Mouse (Mus musculus): ENCODE measurements around the gene Acsf3. TPM values are rescaled to one million over a fixed set of nuclear protein-coding genes. Genes with fewer than 3 reads are reported as not detected.

Gene Acsf3
- polyA plus RNA-seq, 1 experiment from 2014 or later = 22.7 TPM

- Histone ChIP-seq H3K4me1 (ENCODE audit: insufficient read depth, low read length) (no peaks in the 10 kb centered on the region), H3K36me3 (ENCODE audit: insufficient read depth, low read length) (no peaks in the 10 kb centered on the region)
These were observed 16.7 kb upstream of the Acsf3 start for GRCm38 (mm10) chr8:122758597-122758996.

GRCm38 (mm10) chr8:122760116-122760515 is 15.2 kb upstream of the Acsf3 start:
- no peak for ATAC-seq (ENCODE audit: low FRiP score, low TSS enrichment)
- Histone ChIP-seq H3K4me1 (ENCODE audit: insufficient read depth, low read length) (no peaks in the 10 kb centered on the region), H3K9me3 (ENCODE audit: low read length) (no peaks in the 10 kb centered on the region), H3K27ac (ENCODE audit: low read length) (no peak overlapping the region), H3K27me3 (ENCODE audit: insufficient read depth, low read length) (no peaks in the 10 kb centered on the region), H3K9ac (replicated peaks; ENCODE audit: low read length) (no peak overlapping the region), H3K36me3 (ENCODE audit: insufficient read depth, low read length) (no peaks in the 10 kb centered on the region), H3K4me2 (replicated peaks; ENCODE audit: low read depth, low read length) (no peak overlapping the region), H3K4me3 (ENCODE audit: low read length) (no peak overlapping the region)
- 81% methylated on average over 7 of the region's 7 CpGs for WGBS

More at GRCm38 (mm10) chr8:122758597-122758996, 16.7 kb upstream of the Acsf3 start:
- Histone ChIP-seq H3K9ac (replicated peaks; ENCODE audit: low read length) (no peak overlapping the region), H3K27ac (ENCODE audit: low read length) (no peak overlapping the region), H3K4me3 (ENCODE audit: low read length) (no peak overlapping the region), H3K9me3 (ENCODE audit: low read length) (no peaks in the 10 kb centered on the region), H3K4me2 (replicated peaks; ENCODE audit: low read depth, low read length) (no peak overlapping the region), H3K27me3 (ENCODE audit: insufficient read depth, low read length) (no peaks in the 10 kb centered on the region)
- ATAC-seq (ENCODE audit: low FRiP score, low TSS enrichment) = no peak

GRCm38 (mm10) chr8:122761109-122761508 is 14.2 kb upstream of the Acsf3 start:
- WGBS = 58% methylated on average over 6 of the region's 6 CpGs
- ATAC-seq (ENCODE audit: low FRiP score, low TSS enrichment) = no peak
- Histone ChIP-seq H3K4me2 (replicated peaks; ENCODE audit: low read depth, low read length) (no peak overlapping the region), H3K9ac (replicated peaks; ENCODE audit: low read length) (no peak overlapping the region), H3K4me3 (ENCODE audit: low read length) (no peak overlapping the region), H3K36me3 (ENCODE audit: insufficient read depth, low read length) (no peaks in the 10 kb centered on the region), H3K4me1 (ENCODE audit: insufficient read depth, low read length) (no peaks in the 10 kb centered on the region), H3K27ac (ENCODE audit: low read length) (no peak overlapping the region), H3K9me3 (ENCODE audit: low read length) (no peaks in the 10 kb centered on the region), H3K27me3 (ENCODE audit: insufficient read depth, low read length) (no peaks in the 10 kb centered on the region)

DNA sequence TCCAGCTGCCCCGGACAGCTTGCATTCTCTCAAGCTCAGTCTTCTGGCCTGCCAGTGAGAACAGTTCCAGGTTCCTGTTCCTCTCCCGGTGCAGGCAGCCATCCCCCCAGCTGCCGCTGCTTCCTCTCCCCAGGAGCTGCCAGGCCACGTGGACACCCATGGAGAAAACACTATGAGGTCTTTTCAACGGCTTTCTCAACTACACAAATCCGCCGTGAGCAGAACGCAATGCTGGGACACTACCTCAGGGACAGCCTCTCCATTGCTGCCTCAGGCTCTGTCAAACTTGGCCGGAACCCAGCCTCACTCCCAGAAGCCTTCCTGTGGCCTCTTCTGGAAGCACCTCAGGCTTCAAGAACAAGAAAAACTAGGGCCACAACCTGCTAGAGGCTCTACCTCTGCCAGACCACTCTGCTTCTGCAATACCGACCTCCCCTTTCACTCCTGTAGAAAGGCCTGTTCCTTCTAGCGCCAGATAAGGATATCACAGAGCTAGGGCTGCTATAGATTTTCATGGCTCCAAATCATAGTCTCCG is 12.5 kb upstream of the Acsf3 start:
- WGBS = 66% methylated on average over 12 of the region's 12 CpGs
- no peak overlapping the region for H3K9ac ChIP-seq (replicated peaks; ENCODE audit: low read length)
- H3K27me3 ChIP-seq (ENCODE audit: insufficient read depth, low read length) = no peaks in the 10 kb centered on the region
- no peaks in the 10 kb centered on the region for H3K4me1 ChIP-seq (ENCODE audit: insufficient read depth, low read length)
- no peak overlapping the region for H3K4me2 ChIP-seq (replicated peaks; ENCODE audit: low read depth, low read length)
- H3K9me3 ChIP-seq (ENCODE audit: low read length) = no peaks in the 10 kb centered on the region
- no peaks in the 10 kb centered on the region for H3K36me3 ChIP-seq (ENCODE audit: insufficient read depth, low read length)
- no peak overlapping the region for H3K27ac ChIP-seq (ENCODE audit: low read length)
- ATAC-seq (ENCODE audit: low FRiP score, low TSS enrichment) = no peak
- H3K4me3 ChIP-seq (ENCODE audit: low read length) = no peak overlapping the region

DNA sequence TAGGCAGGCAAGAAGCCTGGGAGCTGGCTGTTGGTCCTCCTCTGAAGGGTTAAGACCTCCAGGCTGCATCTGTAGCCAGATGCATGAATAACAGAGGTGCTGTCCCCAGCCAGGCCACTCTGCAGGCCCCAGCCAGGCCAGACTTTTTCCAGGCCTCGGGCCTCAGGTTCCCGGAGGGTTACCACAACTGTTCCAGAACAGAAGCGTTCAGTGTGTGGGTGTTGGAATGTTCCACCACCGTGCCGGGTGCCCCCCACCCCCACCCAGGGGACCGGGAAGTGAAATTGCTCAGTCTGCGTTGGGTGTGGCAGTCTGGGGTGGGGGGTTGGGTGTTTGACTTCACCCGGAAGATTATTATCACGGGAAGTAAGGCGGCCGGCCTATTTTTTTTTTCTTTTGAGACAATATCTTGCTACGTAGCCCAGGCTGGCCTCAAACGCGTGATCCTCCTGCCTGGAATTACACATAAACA is 12.0 kb upstream of the Acsf3 start:
- H3K4me3 ChIP-seq (ENCODE audit: low read length) = no peak overlapping the region
- no peaks in the 10 kb centered on the region for H3K9me3 ChIP-seq (ENCODE audit: low read length)
- WGBS = 81% methylated on average over 14 of the region's 14 CpGs
- H3K36me3 ChIP-seq (ENCODE audit: insufficient read depth, low read length) = no peaks in the 10 kb centered on the region
- no peaks in the 10 kb centered on the region for H3K4me1 ChIP-seq (ENCODE audit: insufficient read depth, low read length)
- H3K27me3 ChIP-seq (ENCODE audit: insufficient read depth, low read length) = no peaks in the 10 kb centered on the region
- H3K4me2 ChIP-seq (replicated peaks; ENCODE audit: low read depth, low read length) = no peak overlapping the region
- no peak overlapping the region for H3K9ac ChIP-seq (replicated peaks; ENCODE audit: low read length)
- ATAC-seq (ENCODE audit: low FRiP score, low TSS enrichment) = no peak
- no peak overlapping the region for H3K27ac ChIP-seq (ENCODE audit: low read length)

- Histone ChIP-seq H3K9ac (replicated peaks; ENCODE audit: low read length) (no peak overlapping the region), H3K36me3 (ENCODE audit: insufficient read depth, low read length) (no peaks in the 10 kb centered on the region), H3K27me3 (ENCODE audit: insufficient read depth, low read length) (no peaks in the 10 kb centered on the region), H3K9me3 (ENCODE audit: low read length) (no peaks in the 10 kb centered on the region), H3K4me1 (ENCODE audit: insufficient read depth, low read length) (no peaks in the 10 kb centered on the region), H3K4me3 (ENCODE audit: low read length) (no peak overlapping the region), H3K27ac (ENCODE audit: low read length) (no peak overlapping the region), H3K4me2 (replicated peaks; ENCODE audit: low read depth, low read length) (no peak overlapping the region)
- WGBS = 82% methylated on average over 7 of the region's 7 CpGs
- no peak for ATAC-seq (ENCODE audit: low FRiP score, low TSS enrichment)
These were observed 10.4 kb upstream of the Acsf3 start for GRCm38 (mm10) chr8:122764790-122765474.

GRCm38 (mm10) chr8:122766189-122766588 is 9.1 kb upstream of the Acsf3 start:
- H3K27me3 ChIP-seq (ENCODE audit: insufficient read depth, low read length) = no peaks in the 10 kb centered on the region
- ATAC-seq (ENCODE audit: low FRiP score, low TSS enrichment) = no peak
- WGBS = 68% methylated on average over 5 of the region's 5 CpGs

GRCm38 (mm10) chr8:122766647-122767200 is 8.6 kb upstream of the Acsf3 start:
- Histone ChIP-seq H3K27me3 (ENCODE audit: insufficient read depth, low read length) (no peaks in the 10 kb centered on the region), H3K36me3 (ENCODE audit: insufficient read depth, low read length) (no peaks in the 10 kb centered on the region), H3K9ac (replicated peaks; ENCODE audit: low read length) (no peak overlapping the region), H3K4me3 (ENCODE audit: low read length) (no peak overlapping the region), H3K4me1 (ENCODE audit: insufficient read depth, low read length) (no peaks in the 10 kb centered on the region), H3K9me3 (ENCODE audit: low read length) (no peaks in the 10 kb centered on the region), H3K4me2 (replicated peaks; ENCODE audit: low read depth, low read length) (no peak overlapping the region), H3K27ac (ENCODE audit: low read length) (no peak overlapping the region)
- ATAC-seq (ENCODE audit: low FRiP score, low TSS enrichment) = no peak
- whole genome bisulfite sequencing = 78% methylated on average over 8 of the region's 8 CpGs

More at GRCm38 (mm10) chr8:122766189-122766588, 9.1 kb upstream of the Acsf3 start:
- Histone ChIP-seq H3K9me3 (ENCODE audit: low read length) (no peaks in the 10 kb centered on the region), H3K9ac (replicated peaks; ENCODE audit: low read length) (no peak overlapping the region), H3K4me1 (ENCODE audit: insufficient read depth, low read length) (no peaks in the 10 kb centered on the region), H3K4me3 (ENCODE audit: low read length) (no peak overlapping the region), H3K4me2 (replicated peaks; ENCODE audit: low read depth, low read length) (no peak overlapping the region), H3K36me3 (ENCODE audit: insufficient read depth, low read length) (no peaks in the 10 kb centered on the region), H3K27ac (ENCODE audit: low read length) (no peak overlapping the region)

- no peaks in the 10 kb centered on the region for H3K27me3 ChIP-seq (ENCODE audit: insufficient read depth, low read length)
- H3K4me3 ChIP-seq (ENCODE audit: low read length) = no peak overlapping the region
- H3K9me3 ChIP-seq (ENCODE audit: low read length) = no peaks in the 10 kb centered on the region
- no peaks in the 10 kb centered on the region for H3K4me1 ChIP-seq (ENCODE audit: insufficient read depth, low read length)
- H3K9ac ChIP-seq (replicated peaks; ENCODE audit: low read length) = no peak overlapping the region
- no peaks in the 10 kb centered on the region for H3K36me3 ChIP-seq (ENCODE audit: insufficient read depth, low read length)
- no peak overlapping the region for H3K4me2 ChIP-seq (replicated peaks; ENCODE audit: low read depth, low read length)
- WGBS = 62% methylated on average over 9 of the region's 9 CpGs
- ATAC-seq (ENCODE audit: low FRiP score, low TSS enrichment) = no peak
- H3K27ac ChIP-seq (ENCODE audit: low read length) = no peak overlapping the region
These were observed 8.1 kb upstream of the Acsf3 start for GRCm38 (mm10) chr8:122767229-122767628.
